Mouse (Mus musculus): ENCODE results near the gene Uvrag.

GRCm38 (mm10) chr7:99149017-99149416, 8.1 kb upstream of the Uvrag start:
- TF ChIP-seq CTCF (IDR thresholded peaks at IDR 0.05): no peak
- no peak for TF ChIP-seq POLR2A (IDR thresholded peaks at IDR 0.05; ENCODE audit: insufficient read depth, low read depth, low read length)
- TF ChIP-seq EP300 (IDR thresholded peaks at IDR 0.05; ENCODE audit: insufficient read depth, low read depth, low read length): no peak

All from heart, adult 2 months (tissue).